Mouse (Mus musculus) NIH3T3 (cell line): ENCODE measurements around the gene Oxsr1.

Experiments
- DNase-seq: peaks from one replicate; pipeline ENCODE4 v3.0.0-alpha.2; 2012; ENCODE audit warnings: low read depth

Oxsr1 gene

GRCm38 (mm10) chr9:119338350-119338749 is 16.1 kb upstream of the Oxsr1 start:
- no peak for DNase-seq

- no peak for DNase-seq
These were observed 15.6 kb upstream of the Oxsr1 start for GRCm38 (mm10) chr9:119337842-119338241.

GRCm38 (mm10) chr9:119335571-119335970 is 13.3 kb upstream of the Oxsr1 start:
- DNase-seq: no peak

GRCm38 (mm10) chr9:119334834-119335233 is 12.6 kb upstream of the Oxsr1 start:
- DNase-seq: no peak

- no peak for DNase-seq
These were observed 12.1 kb upstream of the Oxsr1 start for GRCm38 (mm10) chr9:119334324-119334723.

GRCm38 (mm10) chr9:119330186-119330963 is 8.1 kb upstream of the Oxsr1 start:
- DNase-seq: peak; percentile 41

DNA sequence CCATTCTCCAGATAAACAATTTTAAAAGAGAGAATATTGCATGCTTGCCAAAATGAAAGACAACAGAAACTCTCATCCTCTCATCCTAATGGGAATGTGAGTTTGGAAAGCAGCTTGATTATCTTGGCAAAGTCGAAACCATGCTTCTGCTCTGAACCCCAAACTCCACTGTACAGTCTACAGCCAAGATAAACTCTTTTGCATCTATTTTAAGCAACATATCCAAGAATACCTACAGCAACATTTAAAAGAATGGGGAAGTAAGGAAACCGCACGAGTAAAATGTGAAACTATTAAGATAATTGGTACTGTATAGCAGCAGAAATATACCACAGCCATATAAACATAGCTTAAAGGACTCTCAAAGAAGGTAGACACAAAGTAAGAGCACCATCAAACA is 6.3 kb upstream of the Oxsr1 start:
- peak; percentile 59 for DNase-seq

GRCm38 (mm10) chr9:119324130-119324529 is 1.9 kb upstream of the Oxsr1 start:
- no peak for DNase-seq

DNA sequence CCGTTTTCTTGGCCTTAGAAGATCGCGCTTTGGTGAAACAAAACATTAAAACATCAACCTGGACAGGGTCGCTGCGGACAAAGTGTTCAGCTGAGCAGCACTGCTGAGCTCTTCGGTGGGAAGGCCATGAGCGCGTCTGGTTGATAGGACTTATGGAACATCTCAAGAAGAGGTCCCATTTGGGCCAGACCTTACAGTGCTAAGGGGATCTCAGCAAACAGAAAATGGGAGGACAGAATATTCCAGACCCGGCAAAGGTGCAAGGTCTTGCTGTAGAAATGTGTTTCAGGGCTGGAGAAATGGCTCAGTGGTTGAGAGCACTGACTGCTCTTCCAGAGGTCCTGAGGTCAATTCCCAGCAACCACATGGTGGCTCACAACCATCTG is 1.0 kb upstream of the Oxsr1 start:
- DNase-seq: peak; percentile 16

- peak; percentile 33 for DNase-seq
These were observed 616 bp downstream of the Oxsr1 start for GRCm38 (mm10) chr9:119321392-119322229.

DNA sequence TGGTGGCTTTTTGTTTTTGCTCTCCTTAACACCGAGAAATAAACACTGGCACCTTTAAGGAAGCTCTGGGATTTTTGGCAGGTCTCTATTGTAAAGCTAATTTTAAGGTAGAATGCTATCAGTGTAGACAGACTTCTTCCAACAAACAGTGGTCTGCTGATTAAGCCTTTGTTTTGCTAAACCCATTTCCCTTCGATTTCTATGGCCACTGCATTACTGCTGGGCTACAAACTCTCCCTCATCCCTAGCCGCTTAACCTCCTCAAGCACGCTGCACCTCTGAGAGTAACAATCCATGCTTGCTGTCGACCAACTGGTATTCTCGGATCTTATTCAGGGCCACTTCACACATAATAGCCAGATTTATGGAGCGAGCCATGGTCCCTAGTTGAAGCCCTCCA is 1.3 kb downstream of the Oxsr1 start:
- DNase-seq: peak; percentile 34

DNA sequence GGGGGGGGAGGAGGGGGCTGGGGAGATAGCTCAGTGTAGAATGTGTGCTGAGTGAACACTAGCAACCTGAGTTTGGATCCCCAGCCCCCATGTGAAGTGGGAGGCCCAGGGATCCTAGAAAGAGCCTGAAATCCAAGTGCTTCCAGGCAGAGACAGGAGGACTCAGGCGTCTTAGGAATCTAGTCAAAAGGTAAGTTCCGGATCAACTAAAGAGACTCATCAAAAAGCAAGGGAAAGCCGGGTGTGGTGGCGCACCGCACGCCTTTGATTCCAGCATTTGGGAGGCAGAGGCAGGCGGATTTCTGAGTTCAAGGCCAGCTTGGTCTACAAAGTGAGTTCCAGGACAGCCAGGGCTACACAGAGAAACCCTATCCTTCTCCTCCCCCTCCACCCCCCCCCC is 1.8 kb downstream of the Oxsr1 start:
- DNase-seq: no peak

- DNase-seq: peak; percentile 51
These were observed 3.3 kb downstream of the Oxsr1 start for GRCm38 (mm10) chr9:119318891-119319290.

DNA sequence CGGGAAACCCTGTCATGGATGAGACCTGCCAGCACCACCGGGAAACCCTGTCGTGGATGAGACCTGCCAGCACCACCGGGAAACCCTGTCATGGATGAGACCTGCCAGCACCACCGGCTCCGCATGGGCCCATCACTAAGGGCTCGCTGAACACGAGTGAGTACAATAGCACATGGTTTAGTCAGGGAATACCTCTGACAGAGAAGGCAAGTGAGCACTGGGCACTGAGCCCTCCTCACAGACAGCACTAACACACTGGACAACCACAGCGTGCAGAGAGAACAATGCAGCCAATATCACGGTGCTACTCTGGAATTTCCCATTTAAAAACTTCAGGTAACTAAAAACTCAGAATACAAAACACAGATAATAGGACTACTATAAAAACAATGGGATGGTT is 9.1 kb downstream of the Oxsr1 start:
- DNase-seq: no peak

- no peak for DNase-seq
These were observed 13.2 kb downstream of the Oxsr1 start for GRCm38 (mm10) chr9:119309067-119309466.

GRCm38 (mm10) chr9:119305863-119306262 is 16.4 kb downstream of the Oxsr1 start:
- no peak for DNase-seq

- DNase-seq: no peak
These were observed 23.7 kb downstream of the Oxsr1 start for GRCm38 (mm10) chr9:119298563-119298962.

DNA sequence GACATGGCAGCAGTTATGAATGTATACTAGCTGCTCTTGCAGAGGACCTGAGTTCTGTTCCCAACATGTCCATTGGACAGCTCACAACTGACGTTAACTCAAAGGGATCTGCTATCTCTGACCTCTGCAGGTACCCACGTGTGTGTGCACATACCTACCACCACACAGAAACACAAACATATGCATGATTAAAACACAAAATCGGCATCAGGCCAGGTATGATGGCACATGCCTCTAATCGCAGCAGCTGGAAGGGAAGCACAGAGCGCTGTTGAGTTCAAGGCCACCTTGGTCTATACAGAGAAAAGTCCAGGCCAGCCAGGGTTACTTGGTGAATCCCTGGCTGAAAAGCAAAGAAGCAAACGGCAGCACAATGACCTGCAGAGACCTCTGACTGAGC is 24.5 kb downstream of the Oxsr1 start:
- no peak for DNase-seq

GRCm38 (mm10) chr9:119290791-119291190 is 31.4 kb downstream of the Oxsr1 start:
- no peak for DNase-seq

- DNase-seq: no peak
These were observed 41.1 kb downstream of the Oxsr1 start for GRCm38 (mm10) chr9:119280894-119281682.

DNA sequence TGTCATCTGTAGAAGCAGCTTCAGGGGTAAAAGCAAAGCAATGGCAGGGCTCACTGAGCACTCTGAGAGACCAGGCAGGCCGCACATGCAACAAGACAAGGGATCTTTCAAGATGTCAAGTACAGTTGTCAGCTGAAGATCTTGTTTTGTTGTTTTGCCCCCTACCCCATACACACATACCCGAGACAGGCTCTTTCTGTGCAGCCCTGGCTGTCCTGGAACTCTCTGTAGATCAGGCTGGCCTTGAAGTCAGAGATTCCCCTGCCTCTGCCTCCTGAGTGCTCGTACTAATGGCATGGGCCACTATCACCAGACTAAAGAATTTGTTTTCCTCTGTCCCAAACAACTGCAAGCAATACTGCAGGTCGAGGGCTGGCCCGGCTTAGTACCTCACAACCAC is 44.2 kb downstream of the Oxsr1 start:
- DNase-seq: no peak

DNA sequence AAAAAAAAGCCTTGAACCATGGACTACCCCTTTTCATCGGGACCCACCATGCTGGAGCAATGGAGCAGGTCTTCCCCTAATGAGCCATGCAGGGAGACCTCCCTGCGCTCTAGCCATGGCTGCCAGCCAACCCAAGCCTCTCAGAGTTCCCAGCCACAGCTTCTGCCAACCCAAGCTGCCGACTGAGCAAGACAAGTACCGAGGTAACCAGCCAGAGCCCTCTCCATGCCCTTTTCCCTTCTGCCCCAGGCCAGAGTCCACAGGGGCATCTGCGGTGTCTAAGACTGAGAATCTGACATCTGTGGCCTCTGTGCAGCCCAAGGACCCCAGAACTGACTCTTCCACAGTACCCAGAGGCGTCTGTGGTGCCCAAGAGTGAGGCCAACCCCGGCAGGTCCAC is 45.9 kb downstream of the Oxsr1 start:
- DNase-seq: no peak

DNA sequence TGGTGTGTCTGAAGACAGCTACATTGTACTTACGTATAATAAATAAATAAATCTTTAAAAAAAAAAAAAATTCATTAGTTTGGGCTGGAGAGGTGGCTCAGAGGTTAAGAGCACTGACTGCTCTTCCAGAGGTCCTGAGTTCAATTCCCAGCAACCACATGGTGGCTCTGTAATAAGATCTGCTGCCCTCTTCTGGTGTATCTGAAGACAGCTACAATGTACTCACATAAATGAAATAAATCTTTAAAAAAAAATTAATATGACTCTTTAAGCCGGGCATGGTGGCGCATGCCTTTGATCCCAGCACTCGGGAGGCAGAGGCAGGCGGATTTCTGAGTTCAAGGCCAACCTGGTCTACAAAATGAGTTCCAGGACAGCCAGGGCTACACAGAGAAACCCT is 47.4 kb downstream of the Oxsr1 start:
- peak; percentile 13 for DNase-seq
